Mouse (Mus musculus): ENCODE measurements at regions not wholly inside any gene's neighbourhood (a gene's known extent, or its start where the extent isn't known, plus 50 kb on each side); places are given as distances from the start of the nearest gene placed in this dataset.

DNA sequence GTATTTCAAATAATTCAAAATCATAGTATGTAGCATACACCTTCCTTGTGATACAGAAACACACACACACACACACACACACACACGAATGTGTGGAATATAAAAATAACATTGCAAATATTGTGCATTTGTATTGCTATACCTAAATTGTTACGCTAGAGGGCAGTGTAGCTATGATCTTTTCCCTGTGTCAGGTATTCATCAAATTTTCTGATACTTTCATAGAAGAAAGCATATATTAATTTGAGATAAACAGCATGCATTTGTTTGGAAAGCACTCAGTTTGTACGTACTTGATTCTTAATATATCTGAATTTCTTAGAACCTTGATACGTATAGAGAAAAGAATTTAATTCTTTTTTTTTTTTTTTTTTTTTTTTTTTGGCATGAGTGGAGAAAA lies 1700.9 kb upstream of the Sel1l start:
- Histone ChIP-seq H3K4me3 (ENCODE audit: insufficient read depth, low read length) (no peak overlapping the region), H3K27ac (ENCODE audit: insufficient read depth, low read length) (no peak overlapping the region), H3K4me1 (ENCODE audit: control insufficient read depth, insufficient read depth, low read length) (no peaks in the 10 kb centered on the region)
- TF ChIP-seq CTCF (IDR thresholded peaks at IDR 0.05; ENCODE audit: borderline replicate concordance, insufficient read depth, low read length) (no peak), POLR2A (IDR thresholded peaks at IDR 0.05; ENCODE audit: low read depth, low read length) (no peak)

DNA sequence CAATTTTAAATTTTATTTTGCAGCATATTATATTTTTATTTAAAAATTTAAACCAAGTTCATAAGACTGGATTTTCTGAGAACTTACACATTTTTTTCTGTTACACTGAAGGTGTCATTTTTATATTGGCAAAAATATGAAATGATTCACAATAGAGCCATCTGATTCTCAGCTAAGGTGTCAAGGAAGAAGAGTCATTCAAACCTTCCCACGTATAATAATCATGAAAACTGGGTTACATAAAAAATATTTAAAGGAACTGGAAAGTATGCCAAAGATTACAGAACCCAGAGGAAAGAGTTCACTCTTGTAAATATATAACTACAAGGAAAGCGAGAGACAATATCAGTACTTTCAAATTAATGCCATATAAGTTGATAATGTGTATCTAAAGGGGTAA lies 1674.5 kb upstream of the Sel1l start:
- Histone ChIP-seq H3K4me3 (ENCODE audit: insufficient read depth, low read length) (no peak overlapping the region), H3K27ac (ENCODE audit: insufficient read depth, low read length) (no peak overlapping the region), H3K4me1 (ENCODE audit: control insufficient read depth, insufficient read depth, low read length) (no peaks in the 10 kb centered on the region)
- TF ChIP-seq POLR2A (IDR thresholded peaks at IDR 0.05; ENCODE audit: low read depth, low read length), result no peak
- no peak for TF ChIP-seq CTCF (IDR thresholded peaks at IDR 0.05; ENCODE audit: borderline replicate concordance, insufficient read depth, low read length)

GRCm38 (mm10) chr12:93486381-93486780 lies 1637.4 kb upstream of the Sel1l start:
- Histone ChIP-seq H3K4me1 (ENCODE audit: control insufficient read depth, insufficient read depth, low read length) (no peaks in the 10 kb centered on the region), H3K4me3 (ENCODE audit: insufficient read depth, low read length) (no peak overlapping the region), H3K27ac (ENCODE audit: insufficient read depth, low read length) (no peak overlapping the region)
- TF ChIP-seq POLR2A (IDR thresholded peaks at IDR 0.05; ENCODE audit: low read depth, low read length), result no peak
- TF ChIP-seq CTCF (IDR thresholded peaks at IDR 0.05; ENCODE audit: borderline replicate concordance, insufficient read depth, low read length), result no peak

- no peak overlapping the region for H3K27ac ChIP-seq (ENCODE audit: insufficient read depth, low read length)
- TF ChIP-seq POLR2A (IDR thresholded peaks at IDR 0.05; ENCODE audit: low read depth, low read length) (no peak), CTCF (IDR thresholded peaks at IDR 0.05; ENCODE audit: borderline replicate concordance, insufficient read depth, low read length) (no peak)
- no peaks in the 10 kb centered on the region for H3K4me1 ChIP-seq (ENCODE audit: control insufficient read depth, insufficient read depth, low read length)
- H3K4me3 ChIP-seq (ENCODE audit: insufficient read depth, low read length), result no peak overlapping the region
These were observed 1613.1 kb upstream of the Sel1l start for GRCm38 (mm10) chr12:93462106-93462505.

GRCm38 (mm10) chr12:93449436-93449835 lies 1600.5 kb upstream of the Sel1l start:
- no peaks in the 10 kb centered on the region for H3K4me1 ChIP-seq (ENCODE audit: control insufficient read depth, insufficient read depth, low read length)
- no peak overlapping the region for H3K4me3 ChIP-seq (ENCODE audit: insufficient read depth, low read length)
- H3K27ac ChIP-seq (ENCODE audit: insufficient read depth, low read length), result no peak overlapping the region
- no peak for TF ChIP-seq CTCF (IDR thresholded peaks at IDR 0.05; ENCODE audit: borderline replicate concordance, insufficient read depth, low read length)
- TF ChIP-seq POLR2A (IDR thresholded peaks at IDR 0.05; ENCODE audit: low read depth, low read length), result no peak

GRCm38 (mm10) chr12:93429218-93429617 lies 1580.3 kb upstream of the Sel1l start:
- no peaks in the 10 kb centered on the region for H3K4me1 ChIP-seq (ENCODE audit: control insufficient read depth, insufficient read depth, low read length)
- no peak overlapping the region for H3K27ac ChIP-seq (ENCODE audit: insufficient read depth, low read length)
- TF ChIP-seq POLR2A (IDR thresholded peaks at IDR 0.05; ENCODE audit: low read depth, low read length) (no peak), CTCF (IDR thresholded peaks at IDR 0.05; ENCODE audit: borderline replicate concordance, insufficient read depth, low read length) (no peak)
- H3K4me3 ChIP-seq (ENCODE audit: insufficient read depth, low read length), result no peak overlapping the region

DNA sequence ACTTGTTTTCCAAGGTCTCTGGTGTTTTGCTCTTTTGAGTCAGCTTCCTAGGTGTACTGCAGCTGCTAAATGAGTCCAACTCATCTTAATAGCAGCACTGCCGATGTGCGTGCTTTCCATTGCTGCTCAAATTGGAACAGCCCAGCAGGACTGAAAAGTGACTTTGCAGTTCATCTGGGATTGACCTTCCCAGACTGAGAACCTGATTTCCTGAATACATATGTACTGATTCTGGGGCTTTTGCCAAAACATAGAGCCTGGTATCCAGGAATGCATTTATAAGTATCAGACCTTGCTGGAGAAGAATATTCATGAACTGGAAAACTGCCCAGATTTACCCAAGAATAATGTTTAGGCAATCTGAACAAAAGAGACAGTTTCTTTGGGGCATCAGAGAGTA lies 1579.0 kb upstream of the Sel1l start:
- H3K27ac ChIP-seq (ENCODE audit: insufficient read depth, low read length), result no peak overlapping the region
- no peak overlapping the region for H3K4me3 ChIP-seq (ENCODE audit: insufficient read depth, low read length)
- no peaks in the 10 kb centered on the region for H3K4me1 ChIP-seq (ENCODE audit: control insufficient read depth, insufficient read depth, low read length)
- no peak for TF ChIP-seq CTCF (IDR thresholded peaks at IDR 0.05; ENCODE audit: borderline replicate concordance, insufficient read depth, low read length)
- TF ChIP-seq POLR2A (IDR thresholded peaks at IDR 0.05; ENCODE audit: low read depth, low read length), result no peak

DNA sequence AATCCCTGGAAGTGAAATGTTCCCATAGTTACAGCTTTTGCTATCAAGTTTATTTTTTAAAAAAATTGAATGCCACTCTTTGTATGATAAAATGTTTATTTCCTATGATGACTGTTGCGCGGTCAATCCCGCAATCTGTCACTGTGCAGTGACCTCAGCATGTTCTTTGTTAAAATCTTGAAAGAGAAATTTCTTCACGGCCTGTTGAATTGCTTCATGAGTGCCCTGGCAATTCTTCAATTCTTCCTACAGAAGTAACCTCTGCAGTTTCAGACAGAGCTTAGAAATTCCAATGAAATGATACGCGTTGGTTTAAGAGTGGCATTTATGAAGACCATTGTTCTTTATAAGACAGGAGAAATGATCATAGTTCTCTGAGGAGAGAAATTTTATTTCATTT lies 1567.4 kb upstream of the Sel1l start:
- TF ChIP-seq POLR2A (IDR thresholded peaks at IDR 0.05; ENCODE audit: low read depth, low read length) (no peak), CTCF (IDR thresholded peaks at IDR 0.05; ENCODE audit: borderline replicate concordance, insufficient read depth, low read length) (no peak)
- Histone ChIP-seq H3K27ac (ENCODE audit: insufficient read depth, low read length) (no peak overlapping the region), H3K4me1 (ENCODE audit: control insufficient read depth, insufficient read depth, low read length) (no peaks in the 10 kb centered on the region), H3K4me3 (ENCODE audit: insufficient read depth, low read length) (no peak overlapping the region)

- Histone ChIP-seq H3K4me1 (ENCODE audit: control insufficient read depth, insufficient read depth, low read length) (no peaks in the 10 kb centered on the region), H3K27ac (ENCODE audit: insufficient read depth, low read length) (no peak overlapping the region), H3K4me3 (ENCODE audit: insufficient read depth, low read length) (no peak overlapping the region)
- TF ChIP-seq CTCF (IDR thresholded peaks at IDR 0.05; ENCODE audit: borderline replicate concordance, insufficient read depth, low read length) (no peak), POLR2A (IDR thresholded peaks at IDR 0.05; ENCODE audit: low read depth, low read length) (no peak)
These were observed 1566.8 kb upstream of the Sel1l start for GRCm38 (mm10) chr12:93415791-93416190.

GRCm38 (mm10) chr12:93385578-93385977 lies 1536.6 kb upstream of the Sel1l start:
- Histone ChIP-seq H3K4me3 (ENCODE audit: insufficient read depth, low read length) (no peak overlapping the region), H3K27ac (ENCODE audit: insufficient read depth, low read length) (no peak overlapping the region), H3K4me1 (ENCODE audit: control insufficient read depth, insufficient read depth, low read length) (no peaks in the 10 kb centered on the region)
- TF ChIP-seq CTCF (IDR thresholded peaks at IDR 0.05; ENCODE audit: borderline replicate concordance, insufficient read depth, low read length) (no peak), POLR2A (IDR thresholded peaks at IDR 0.05; ENCODE audit: low read depth, low read length) (no peak)

GRCm38 (mm10) chr12:93342933-93343332 lies 1494.0 kb upstream of the Sel1l start:
- TF ChIP-seq CTCF (IDR thresholded peaks at IDR 0.05; ENCODE audit: borderline replicate concordance, insufficient read depth, low read length) (no peak), POLR2A (IDR thresholded peaks at IDR 0.05; ENCODE audit: low read depth, low read length) (no peak)
- Histone ChIP-seq H3K4me1 (ENCODE audit: control insufficient read depth, insufficient read depth, low read length) (no peaks in the 10 kb centered on the region), H3K27ac (ENCODE audit: insufficient read depth, low read length) (no peak overlapping the region), H3K4me3 (ENCODE audit: insufficient read depth, low read length) (no peak overlapping the region)

All from embryonic fibroblast, embryonic 13.5 days (primary cell).